Mouse (Mus musculus): ENCODE data around the gene Adam8.

Adam8 gene

DNA sequence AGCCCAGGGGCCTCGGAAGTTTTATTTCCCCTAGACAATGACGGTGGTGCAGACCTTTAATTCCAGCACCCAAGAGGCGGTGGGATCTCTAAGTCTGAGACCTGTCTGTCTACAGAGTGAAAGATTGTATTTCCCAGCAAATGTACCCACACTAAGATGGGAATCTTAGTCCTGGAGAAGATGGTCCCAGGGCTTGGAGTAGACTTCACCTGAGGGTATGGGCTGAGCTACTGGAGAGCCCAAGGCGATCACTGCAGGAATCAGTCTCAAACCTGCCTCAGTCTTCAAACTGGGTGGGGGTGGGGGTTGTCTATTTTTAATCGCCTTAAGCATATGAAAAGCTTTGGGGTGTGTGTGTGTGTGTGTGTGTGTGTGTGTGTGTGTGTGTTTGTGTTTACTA lies 46.3 kb downstream of the Adam8 start:
- DNase-seq (ENCODE audit: low read depth, low spot score), result peak; percentile 57

DNA sequence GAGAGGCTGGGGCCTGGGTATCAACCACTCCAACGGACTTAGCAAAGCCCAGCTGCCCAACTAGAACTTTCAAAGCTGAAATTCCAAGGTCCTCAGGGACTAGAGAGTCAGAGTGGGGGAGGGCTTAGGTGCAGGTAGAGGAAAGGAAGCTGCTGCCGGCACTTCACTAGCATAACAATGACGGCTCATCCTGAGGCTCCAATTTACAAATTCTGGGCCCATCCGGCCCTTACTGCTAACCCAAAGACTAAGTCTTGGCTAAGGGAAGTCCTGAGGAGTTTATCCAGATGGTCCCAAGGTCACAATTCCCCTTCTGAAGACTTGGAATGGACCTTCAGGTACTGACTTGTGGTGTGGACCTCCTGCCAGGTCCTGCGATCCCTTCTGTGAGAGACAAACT lies 46.8 kb downstream of the Adam8 start:
- DNase-seq (ENCODE audit: low read depth, low spot score), result peak; percentile 92

DNA sequence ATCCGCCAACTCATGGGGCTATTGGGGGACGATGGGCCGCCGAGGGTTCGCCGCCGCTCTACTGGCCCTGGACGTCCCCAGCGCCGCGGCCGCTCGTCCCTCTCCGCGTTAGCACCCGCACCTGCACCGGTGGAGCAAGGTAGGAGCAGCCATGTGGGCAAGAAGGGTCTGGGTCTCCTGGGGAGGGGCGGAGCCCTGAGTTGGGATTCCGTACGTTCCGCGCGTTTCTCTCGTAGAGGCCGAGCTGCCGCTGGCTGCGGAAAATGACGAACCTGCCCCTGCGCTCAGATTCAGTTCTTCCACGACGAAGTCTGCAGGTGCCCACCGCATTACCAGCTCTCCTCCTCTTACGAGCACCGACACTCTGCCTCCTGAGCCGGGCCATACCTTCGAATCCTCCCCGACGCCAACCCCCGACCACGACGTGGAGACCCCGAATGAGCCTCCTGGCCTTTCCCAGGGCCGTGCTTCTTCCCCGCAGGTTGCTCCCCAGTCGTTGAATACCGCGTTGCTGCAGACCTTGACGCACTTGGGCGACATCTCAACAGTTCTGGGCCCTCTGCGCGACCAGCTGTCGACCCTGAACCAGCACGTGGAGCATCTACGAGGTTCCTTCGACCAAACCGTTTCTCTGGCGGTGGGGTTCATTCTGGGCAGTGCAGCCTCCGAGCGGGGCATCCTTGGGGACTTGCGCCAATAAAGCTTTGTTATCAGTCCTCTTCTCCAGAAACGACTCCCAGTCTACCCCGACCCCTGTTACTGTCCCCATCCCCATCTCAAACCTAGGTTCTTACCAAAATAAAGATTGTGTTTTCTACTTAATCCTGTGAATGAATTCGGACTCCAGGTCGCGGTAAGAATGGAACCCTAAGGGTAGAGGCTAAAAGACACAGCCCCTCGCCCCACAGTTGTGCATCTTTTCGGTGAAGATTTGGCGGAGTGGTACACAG lies 47.8 kb downstream of the Adam8 start:
- DNase-seq (ENCODE audit: low read depth, low spot score), result peak; percentile 82

DNA sequence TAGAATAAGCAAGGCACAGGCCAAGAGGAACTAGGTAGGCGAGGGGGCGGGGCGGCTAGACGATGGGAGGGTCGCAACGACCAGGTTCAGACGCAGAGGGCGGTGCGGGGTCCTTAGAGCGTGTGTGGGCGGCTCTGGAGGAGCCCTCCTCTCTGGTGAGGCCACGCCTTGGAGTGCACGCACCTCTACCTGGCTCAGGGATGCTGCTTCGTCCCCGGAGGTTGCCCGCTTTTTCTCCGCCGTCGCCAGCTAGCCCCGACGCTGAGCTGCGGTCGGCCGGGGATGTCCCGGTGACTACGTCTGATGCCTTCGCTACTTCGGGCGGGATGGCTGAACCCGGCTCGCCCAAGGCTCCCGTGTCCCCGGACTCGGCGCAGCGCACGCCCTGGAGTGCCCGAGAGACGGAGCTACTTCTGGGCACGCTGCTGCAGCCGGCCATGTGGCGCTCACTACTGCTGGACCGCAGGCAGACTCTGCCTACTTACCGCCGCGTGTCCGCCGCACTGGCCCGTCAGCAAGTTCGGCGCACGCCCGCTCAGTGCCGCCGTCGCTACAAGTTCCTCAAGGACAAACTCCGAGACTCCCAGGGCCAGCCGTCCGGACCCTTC lies 48.6 kb downstream of the Adam8 start, which contains the start of gene Utf1:
Gene Utf1, plus strand, starts transcription at position 116 of the 608 bp plus-strand sequence.
- peak; percentile 95 for DNase-seq (ENCODE audit: low read depth, low spot score)

GRCm38 (mm10) chr7:139940476-139941209 lies 51.7 kb downstream of the Adam8 start:
- DNase-seq (ENCODE audit: low read depth, low spot score), result peak; percentile 84

DNA sequence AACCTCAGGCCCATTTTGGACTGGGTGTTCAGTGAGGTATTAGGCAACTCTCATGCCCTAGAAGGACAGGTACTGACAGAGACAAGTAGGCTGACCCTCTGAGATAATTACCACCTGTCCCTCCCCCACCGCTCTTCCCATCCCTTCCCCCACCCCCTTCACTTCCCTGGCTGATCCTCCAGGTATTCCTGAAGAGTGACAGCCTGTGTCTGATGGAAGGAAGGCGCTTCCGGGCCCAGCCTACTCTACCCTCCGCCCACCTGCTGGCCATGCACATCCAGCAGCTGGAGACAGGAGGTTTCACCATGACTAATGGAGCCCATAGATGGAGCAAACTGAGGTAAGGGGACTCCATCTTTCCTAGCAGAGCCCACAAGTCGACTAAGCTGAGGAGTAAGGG lies 54.6 kb downstream of the Adam8 start:
- DNase-seq (ENCODE audit: low read depth, low spot score), result peak; percentile 20

DNA sequence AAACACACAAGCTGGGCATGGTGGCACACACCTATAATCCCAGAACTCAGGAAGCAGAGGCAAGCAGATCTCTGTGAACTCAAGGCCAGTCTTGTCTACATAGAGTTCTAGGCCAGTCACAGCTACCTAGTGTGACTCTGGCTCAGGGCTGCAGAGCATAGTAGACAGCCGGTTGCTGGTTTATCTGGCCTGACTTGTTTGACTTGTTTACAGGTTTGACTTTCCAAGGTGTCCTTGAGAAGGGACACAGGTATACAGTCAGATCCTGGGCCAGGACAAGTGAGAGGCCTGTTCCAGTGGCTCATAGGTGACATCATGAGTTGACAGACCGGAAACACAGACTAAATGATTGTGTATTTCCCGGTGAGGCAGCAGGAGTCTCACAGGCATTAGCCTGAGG lies 55.2 kb downstream of the Adam8 start:
- DNase-seq (ENCODE audit: low read depth, low spot score), result peak; percentile 20

- peak; percentile 26 for DNase-seq (ENCODE audit: low read depth, low spot score)
Measured at GRCm38 (mm10) chr7:139936705-139937104, 55.7 kb downstream of the Adam8 start.

- peak; percentile 75 for DNase-seq (ENCODE audit: low read depth, low spot score)
Measured at GRCm38 (mm10) chr7:139930732-139931131, 61.6 kb downstream of the Adam8 start.
